Mouse (Mus musculus): ENCODE results near the gene Ccdc73. TPM values are rescaled to one million over a fixed set of nuclear protein-coding genes. Genes with fewer than 3 reads are reported as not detected.
"Not testable (repeated sequence)": the region's sequence is repeated elsewhere in the genome, so short reads cannot be mapped to it uniquely, and the experiment has no call there.

The Ccdc73 gene
- total RNA-seq, 1 experiment from 2014 or later, result 23.0 TPM

DNA sequence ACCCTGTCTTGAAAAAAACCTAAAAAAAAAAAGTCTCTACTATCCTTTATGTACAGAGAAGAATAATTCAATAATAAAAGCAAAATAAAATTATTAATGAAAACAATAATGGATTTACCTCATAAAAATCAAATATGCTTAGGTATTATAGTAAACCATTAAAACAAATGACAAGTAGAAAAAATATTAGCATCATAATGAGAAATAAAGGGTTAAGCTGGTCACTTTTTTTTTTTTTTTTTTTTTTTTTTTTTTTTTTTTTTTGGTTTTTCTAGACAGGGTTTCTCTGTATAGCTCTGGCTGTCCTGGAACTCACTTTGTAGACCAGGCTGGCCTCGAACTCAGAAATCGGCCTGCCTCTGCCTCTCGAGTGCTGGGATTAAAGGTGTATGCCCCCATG lies 9.5 kb upstream of the Ccdc73 start:
- ATAC-seq (replicated peaks in 1 of 2; ENCODE audit: insufficient read depth in 1 of 2, low FRiP score in 2 of 2, low TSS enrichment in 1 of 2, low read depth in 1 of 2, poor library complexity in 2 of 2, severe bottlenecking in 2 of 2), result not testable (repeated sequence)

GRCm38 (mm10) chr2:104859060-104859459 lies 8.5 kb upstream of the Ccdc73 start:
- no peak for ATAC-seq (replicated peaks in 1 of 2; ENCODE audit: insufficient read depth in 1 of 2, low FRiP score in 2 of 2, low TSS enrichment in 1 of 2, low read depth in 1 of 2, poor library complexity in 2 of 2, severe bottlenecking in 2 of 2)

DNA sequence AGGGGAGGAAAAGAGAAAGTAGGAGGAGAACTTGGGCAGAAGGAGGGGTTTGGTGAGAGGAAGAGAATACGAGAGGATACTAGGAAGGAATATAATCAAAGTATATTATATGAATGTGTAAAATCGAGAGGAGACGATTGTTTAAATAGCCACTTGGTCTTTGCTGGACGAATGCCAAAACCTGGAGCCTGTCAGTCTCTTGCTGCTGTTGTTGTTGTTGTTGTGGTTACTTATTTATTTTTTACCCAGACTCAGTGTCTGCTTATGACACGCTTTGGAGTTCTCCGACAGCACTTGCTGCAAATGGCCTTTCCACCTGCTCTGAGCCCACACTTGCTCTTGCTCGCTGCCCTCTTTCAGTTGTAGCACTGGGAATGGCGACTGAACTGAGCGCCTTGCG lies 7.2 kb upstream of the Ccdc73 start:
- ATAC-seq (replicated peaks in 1 of 2; ENCODE audit: insufficient read depth in 1 of 2, low FRiP score in 2 of 2, low TSS enrichment in 1 of 2, low read depth in 1 of 2, poor library complexity in 2 of 2, severe bottlenecking in 2 of 2), result no peak

DNA sequence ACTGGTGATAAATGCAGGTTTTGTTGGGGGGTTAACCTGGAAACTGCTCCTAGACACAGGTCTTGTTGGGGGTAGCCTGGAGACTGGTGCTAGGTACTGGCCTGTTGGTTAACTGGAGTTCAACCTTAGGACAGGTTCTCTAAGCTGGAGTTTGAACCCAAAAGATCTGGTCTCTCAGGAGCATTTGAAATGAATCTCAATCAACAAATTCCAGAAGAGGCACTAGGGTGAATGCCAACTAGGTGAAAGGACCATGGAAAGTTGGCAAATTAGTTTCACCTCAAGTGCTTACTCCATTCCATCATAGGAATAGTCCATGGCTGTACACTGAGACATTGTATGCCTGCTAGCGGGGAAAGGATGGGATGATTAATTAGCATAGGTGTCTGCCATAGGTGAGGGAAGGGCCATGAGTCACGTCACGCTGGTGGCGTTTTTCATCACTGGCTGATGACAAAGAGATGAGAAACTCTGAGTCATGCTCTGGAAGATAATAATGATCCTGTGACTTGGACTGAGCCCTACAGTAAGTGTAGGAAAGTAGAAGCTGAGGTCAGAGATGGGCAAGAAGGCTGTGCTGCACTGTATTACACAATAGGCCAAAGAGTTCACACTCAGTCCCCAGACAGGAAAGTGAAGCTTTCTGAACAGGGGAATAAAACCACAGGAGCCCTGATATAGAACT lies 3.3 kb upstream of the Ccdc73 start:
- ATAC-seq (replicated peaks in 1 of 2; ENCODE audit: insufficient read depth in 1 of 2, low FRiP score in 2 of 2, low TSS enrichment in 1 of 2, low read depth in 1 of 2, poor library complexity in 2 of 2, severe bottlenecking in 2 of 2), result peak; percentile 51 to 78

GRCm38 (mm10) chr2:104869101-104869500 lies 1.5 kb downstream of the Ccdc73 start:
- no peak for ATAC-seq (replicated peaks in 1 of 2; ENCODE audit: insufficient read depth in 1 of 2, low FRiP score in 2 of 2, low TSS enrichment in 1 of 2, low read depth in 1 of 2, poor library complexity in 2 of 2, severe bottlenecking in 2 of 2)

DNA sequence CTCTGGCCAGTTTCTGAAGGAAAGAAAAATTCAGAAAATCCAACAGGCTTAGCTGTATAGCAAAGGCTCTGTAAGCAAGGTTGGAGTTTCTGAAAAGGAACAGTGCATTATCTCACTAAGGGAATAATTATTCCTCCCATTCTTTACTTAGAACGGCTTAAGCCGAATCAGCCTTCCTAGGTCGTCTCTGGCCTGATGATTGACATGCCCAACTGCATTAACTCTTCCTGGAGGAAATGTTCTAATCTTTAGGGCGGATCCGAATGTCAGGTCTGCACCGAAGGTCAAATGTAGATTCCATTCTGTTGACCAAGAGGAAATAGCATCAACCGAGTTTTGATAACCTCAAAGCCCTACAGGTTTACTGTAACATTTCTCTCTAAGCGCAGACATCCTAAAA lies 11.2 kb downstream of the Ccdc73 start:
- ATAC-seq (replicated peaks in 1 of 2; ENCODE audit: insufficient read depth in 1 of 2, low FRiP score in 2 of 2, low TSS enrichment in 1 of 2, low read depth in 1 of 2, poor library complexity in 2 of 2, severe bottlenecking in 2 of 2), result no peak

GRCm38 (mm10) chr2:104886109-104886508 lies 18.5 kb downstream of the Ccdc73 start:
- no peak for ATAC-seq (replicated peaks in 1 of 2; ENCODE audit: insufficient read depth in 1 of 2, low FRiP score in 2 of 2, low TSS enrichment in 1 of 2, low read depth in 1 of 2, poor library complexity in 2 of 2, severe bottlenecking in 2 of 2)

- not testable (repeated sequence) for ATAC-seq (replicated peaks in 1 of 2; ENCODE audit: insufficient read depth in 1 of 2, low FRiP score in 2 of 2, low TSS enrichment in 1 of 2, low read depth in 1 of 2, poor library complexity in 2 of 2, severe bottlenecking in 2 of 2)
Measured at GRCm38 (mm10) chr2:104887331-104887730, 19.7 kb downstream of the Ccdc73 start.

- ATAC-seq (replicated peaks in 1 of 2; ENCODE audit: insufficient read depth in 1 of 2, low FRiP score in 2 of 2, low TSS enrichment in 1 of 2, low read depth in 1 of 2, poor library complexity in 2 of 2, severe bottlenecking in 2 of 2), result peak; percentile 96
Measured at GRCm38 (mm10) chr2:104887882-104888566, 20.4 kb downstream of the Ccdc73 start.

GRCm38 (mm10) chr2:104899975-104900374 lies 32.4 kb downstream of the Ccdc73 start:
- ATAC-seq (replicated peaks in 1 of 2; ENCODE audit: insufficient read depth in 1 of 2, low FRiP score in 2 of 2, low TSS enrichment in 1 of 2, low read depth in 1 of 2, poor library complexity in 2 of 2, severe bottlenecking in 2 of 2), result no peak

- ATAC-seq (replicated peaks in 1 of 2; ENCODE audit: insufficient read depth in 1 of 2, low FRiP score in 2 of 2, low TSS enrichment in 1 of 2, low read depth in 1 of 2, poor library complexity in 2 of 2, severe bottlenecking in 2 of 2), result no peak
Measured at GRCm38 (mm10) chr2:104915709-104916108, 48.1 kb downstream of the Ccdc73 start.

GRCm38 (mm10) chr2:104964492-104964891 lies 96.9 kb downstream of the Ccdc73 start:
- no peak for ATAC-seq (replicated peaks in 1 of 2; ENCODE audit: insufficient read depth in 1 of 2, low FRiP score in 2 of 2, low TSS enrichment in 1 of 2, low read depth in 1 of 2, poor library complexity in 2 of 2, severe bottlenecking in 2 of 2)

- no peak for ATAC-seq (replicated peaks in 1 of 2; ENCODE audit: insufficient read depth in 1 of 2, low FRiP score in 2 of 2, low TSS enrichment in 1 of 2, low read depth in 1 of 2, poor library complexity in 2 of 2, severe bottlenecking in 2 of 2)
Measured at GRCm38 (mm10) chr2:104981712-104982111, 114.1 kb downstream of the Ccdc73 start.

- peak; percentile 65 to 75; a peak in 3 of 4 replicates for ATAC-seq (replicated peaks in 1 of 2; ENCODE audit: insufficient read depth in 1 of 2, low FRiP score in 2 of 2, low TSS enrichment in 1 of 2, low read depth in 1 of 2, poor library complexity in 2 of 2, severe bottlenecking in 2 of 2)
Measured at GRCm38 (mm10) chr2:104985796-104986195, 118.2 kb downstream of the Ccdc73 start.

DNA sequence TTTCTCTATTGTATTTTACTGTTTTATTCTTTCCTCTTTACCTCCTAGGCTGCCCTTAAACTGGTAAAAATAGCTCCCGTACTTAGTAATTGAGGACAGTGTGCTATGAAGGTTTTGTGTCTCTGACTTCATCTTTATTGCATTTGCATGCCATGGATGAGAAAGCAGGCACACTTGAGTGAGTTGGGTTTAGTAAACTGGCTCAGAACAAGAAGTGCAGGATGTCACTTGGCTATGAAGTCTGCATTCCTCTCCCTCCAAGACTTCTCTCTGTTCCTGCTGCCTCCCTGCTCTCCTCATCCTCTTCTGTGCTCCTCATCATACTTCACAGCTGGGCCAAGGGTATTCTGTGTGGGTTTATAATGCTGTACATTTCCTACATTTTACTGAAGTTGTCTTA lies 121.4 kb downstream of the Ccdc73 start:
- no peak for ATAC-seq (replicated peaks in 1 of 2; ENCODE audit: insufficient read depth in 1 of 2, low FRiP score in 2 of 2, low TSS enrichment in 1 of 2, low read depth in 1 of 2, poor library complexity in 2 of 2, severe bottlenecking in 2 of 2)

- no peak for ATAC-seq (replicated peaks in 1 of 2; ENCODE audit: insufficient read depth in 1 of 2, low FRiP score in 2 of 2, low TSS enrichment in 1 of 2, low read depth in 1 of 2, poor library complexity in 2 of 2, severe bottlenecking in 2 of 2)
Measured at GRCm38 (mm10) chr2:104994436-104994835, 126.8 kb downstream of the Ccdc73 start.

- no peak for ATAC-seq (replicated peaks in 1 of 2; ENCODE audit: insufficient read depth in 1 of 2, low FRiP score in 2 of 2, low TSS enrichment in 1 of 2, low read depth in 1 of 2, poor library complexity in 2 of 2, severe bottlenecking in 2 of 2)
Measured at GRCm38 (mm10) chr2:104996201-104996600, 128.6 kb downstream of the Ccdc73 start.

DNA sequence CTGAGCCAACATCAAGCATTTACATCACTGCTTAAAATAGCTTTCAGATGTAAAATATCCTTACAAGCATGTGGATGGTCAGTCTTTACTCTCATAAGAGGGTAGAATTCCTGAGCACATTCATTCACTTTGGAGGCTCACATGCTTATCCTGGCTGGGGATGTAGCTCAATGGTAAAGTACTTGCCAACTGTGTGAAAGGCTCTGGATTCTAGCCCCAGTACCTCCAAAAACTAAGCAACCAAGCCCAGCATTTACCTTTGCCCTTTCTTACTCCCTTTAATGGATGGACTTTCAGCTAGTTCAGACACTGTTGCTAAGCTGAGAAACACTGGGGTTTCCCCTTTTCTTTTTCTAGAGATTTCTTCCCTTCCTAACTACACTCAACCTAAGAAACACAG lies 139.6 kb downstream of the Ccdc73 start:
- ATAC-seq (replicated peaks in 1 of 2; ENCODE audit: insufficient read depth in 1 of 2, low FRiP score in 2 of 2, low TSS enrichment in 1 of 2, low read depth in 1 of 2, poor library complexity in 2 of 2, severe bottlenecking in 2 of 2), result no peak

All from hematopoietic stem cell, adult 5-6 weeks (primary cell).